Mouse (Mus musculus) gastrocnemius, adult 8-10 months (tissue): ENCODE measurements around the gene Gm11627. TPM values are rescaled to one million over a fixed set of nuclear protein-coding genes. Genes with fewer than 3 reads are reported as not detected.
A peak's percentile ranks its signal among the peaks of the same experiment; 100 is the strongest.
"Not testable (repeated sequence)": the region's sequence is repeated elsewhere in the genome, so short reads cannot be mapped to it uniquely, and the experiment has no call there.

Source experiments
- DNase-seq, 2 experiments: peaks; one replicate each; pipeline ENCODE4 v3.0.0; 2022; ENCODE audit warnings: low spot score in 2 of 2
- total RNA-seq, 4 experiments: library from RNA; stranded (reverse); gene quantifications; 2 replicates each; pipeline ENCODE4 v1.2.4; 2022

Gm11627 gene
- total RNA-seq, 4 experiments from 2014 or later: 0.80 TPM; not detected in 3

GRCm38 (mm10) chr11:102565741-102566140, 13.5 kb downstream of the Gm11627 start:
- DNase-seq: no peak

DNA sequence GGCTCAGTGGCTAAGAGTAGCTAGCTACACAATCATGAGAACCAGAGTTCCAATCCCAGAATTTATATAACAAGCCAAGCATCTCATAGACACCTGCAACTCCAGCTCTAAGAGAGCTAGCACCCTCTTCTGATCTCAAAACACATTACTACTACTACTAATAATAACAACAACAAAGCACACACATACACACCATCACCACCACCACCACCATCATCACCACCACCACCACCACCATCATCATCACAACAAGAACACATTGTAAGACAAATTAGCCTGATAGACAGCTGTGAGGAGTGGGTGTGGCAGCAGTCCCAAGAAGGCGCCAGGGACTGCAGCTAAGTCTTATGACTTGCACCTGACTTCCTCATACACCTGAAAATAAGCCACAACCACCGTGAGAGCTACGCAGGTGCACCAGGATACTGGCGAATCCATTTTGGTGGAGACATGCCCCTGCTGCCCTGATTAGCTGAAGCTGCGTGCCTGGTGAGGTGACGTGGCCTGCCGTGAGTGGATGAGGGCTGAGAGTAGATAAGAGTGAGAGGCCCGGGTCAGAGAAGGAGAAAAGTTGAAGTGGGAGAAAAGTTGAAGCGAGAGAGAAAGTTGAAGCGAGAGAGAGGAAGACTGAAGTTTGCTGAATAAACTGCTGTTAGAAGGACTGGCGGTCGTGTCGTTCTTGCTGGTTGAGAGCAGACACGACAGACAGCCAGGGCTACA, 14.1 kb downstream of the Gm11627 start:
- DNase-seq: not testable (repeated sequence)

DNA sequence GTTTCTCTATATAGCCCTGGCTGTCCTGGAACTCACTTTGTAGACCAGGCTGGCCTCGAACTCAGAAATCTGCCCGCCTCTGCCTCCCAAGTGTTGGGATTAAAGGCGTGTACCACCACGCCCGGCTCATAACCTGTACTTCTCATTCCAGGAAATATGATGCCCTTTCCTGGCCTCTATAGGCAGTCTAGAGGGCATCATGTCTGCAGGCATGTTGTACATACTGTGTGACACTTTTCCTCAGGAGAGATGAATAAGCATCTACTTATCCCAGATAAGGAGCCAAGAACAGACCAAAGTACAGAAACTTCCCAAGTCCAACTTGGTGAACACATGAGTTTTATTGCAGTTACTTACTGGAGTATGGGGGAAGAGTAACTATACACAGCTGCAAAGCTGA, 20.6 kb downstream of the Gm11627 start:
- DNase-seq: no peak

GRCm38 (mm10) chr11:102557386-102557785, 21.9 kb downstream of the Gm11627 start:
- no peak for DNase-seq

GRCm38 (mm10) chr11:102556716-102557074, 22.6 kb downstream of the Gm11627 start:
- no peak for DNase-seq

DNA sequence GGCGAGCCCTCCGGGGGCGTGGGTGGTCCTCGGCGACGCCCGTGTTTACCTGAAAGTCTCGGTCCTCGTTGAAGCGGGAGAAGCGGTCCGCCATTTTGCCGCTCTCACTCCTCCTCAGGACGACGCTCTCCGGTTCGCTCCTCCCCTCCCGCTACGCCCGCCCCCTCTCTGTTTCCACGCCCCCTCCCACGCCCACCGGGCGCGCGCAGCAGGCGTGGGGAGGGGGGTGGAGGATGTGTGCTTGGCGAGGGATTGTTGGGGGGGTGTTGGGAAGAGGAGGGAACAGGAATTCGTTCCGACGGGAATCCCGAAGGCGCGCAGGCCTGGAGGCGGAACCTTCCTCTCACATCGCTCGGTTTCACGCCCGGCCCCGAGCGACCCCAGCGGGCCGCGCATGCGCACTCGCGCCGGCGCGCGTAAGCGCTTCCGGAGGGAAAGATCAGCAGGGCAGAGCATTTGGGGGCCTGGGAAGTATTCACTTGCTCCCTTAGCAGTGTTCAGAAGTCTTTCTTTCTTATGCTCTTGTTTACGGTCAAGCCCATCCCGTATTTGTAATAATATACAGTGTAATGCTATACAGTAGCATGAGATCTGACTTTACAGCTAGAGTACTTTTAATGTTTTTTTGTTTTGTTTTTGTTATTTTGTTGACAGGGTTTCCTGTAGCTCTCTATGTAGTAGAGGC, 23.1 kb downstream of the Gm11627 start, which contains the start of gene Gpatch8:
Gene Gpatch8 (minus strand): TSS at position 362 of the 685 bp plus-strand sequence.
- DNase-seq: peak; percentile 94 to 95

DNA sequence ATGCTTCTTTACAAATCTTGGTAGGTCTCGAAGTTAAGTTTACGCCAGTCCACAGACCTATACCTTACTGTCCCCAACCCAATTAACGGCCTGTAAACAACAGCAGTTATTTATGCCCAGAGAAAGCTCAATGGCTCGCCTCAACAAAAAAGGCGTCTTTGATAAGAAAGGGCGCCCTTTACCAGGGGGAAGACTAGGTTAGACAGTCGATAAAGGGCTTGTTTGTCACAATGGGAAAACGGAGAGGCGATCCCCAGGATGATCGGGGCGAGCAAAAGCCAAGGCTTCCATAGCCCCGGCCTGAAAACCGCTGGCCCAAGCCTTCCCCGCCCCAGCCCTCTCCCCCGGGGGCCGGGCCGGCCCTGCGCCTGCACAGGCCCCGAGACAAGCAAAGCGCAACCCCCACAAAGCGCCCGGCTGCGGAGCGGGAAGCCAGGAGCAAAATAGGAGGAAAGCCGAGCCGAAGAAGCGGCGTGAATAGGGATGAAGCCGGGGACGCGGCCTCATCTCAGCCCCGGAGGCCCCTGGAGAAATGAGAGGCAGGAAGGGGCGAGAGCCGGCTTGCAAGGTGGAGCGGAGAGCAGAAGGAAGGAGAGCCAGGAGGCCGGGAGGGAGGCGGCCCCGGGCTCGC, 23.7 kb downstream of the Gm11627 start:
- DNase-seq: no peak

DNA sequence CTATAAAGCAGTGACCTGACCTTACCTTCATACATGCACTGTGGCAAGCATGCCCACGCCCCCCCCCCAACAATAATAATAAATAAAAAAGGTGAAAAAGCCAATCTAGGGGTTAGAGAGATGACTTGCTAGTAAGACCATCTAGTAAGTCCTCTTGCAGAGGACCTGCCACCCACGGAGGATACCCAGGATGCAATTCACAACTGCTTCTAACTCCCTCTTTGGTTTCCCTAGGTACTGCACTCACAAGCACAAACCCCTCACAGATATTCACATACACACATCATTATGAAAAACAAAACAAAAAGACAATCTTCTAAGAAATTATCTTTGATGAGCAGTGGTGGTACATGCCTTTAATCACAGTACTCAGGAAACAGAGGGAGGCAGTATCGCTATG, 27.2 kb downstream of the Gm11627 start:
- no peak for DNase-seq

DNA sequence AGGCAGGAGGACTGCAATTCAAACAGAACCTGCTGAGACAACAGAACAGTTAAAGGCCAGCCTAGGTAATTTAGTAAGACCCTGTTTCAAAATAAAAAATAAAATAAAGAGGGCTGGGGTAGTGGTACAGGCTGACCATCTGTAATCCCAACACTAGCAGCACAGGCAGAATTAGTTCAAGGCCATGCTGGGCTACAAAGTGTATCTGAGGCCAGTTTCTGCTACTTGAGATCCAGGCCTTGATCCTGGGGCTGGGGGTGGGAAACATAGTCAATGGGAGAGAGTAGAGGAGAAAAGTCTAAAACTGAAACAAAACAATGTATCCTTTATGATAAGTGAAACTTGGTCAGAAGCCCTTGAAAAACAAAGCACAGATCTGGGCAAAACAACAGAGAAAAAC, 28.1 kb downstream of the Gm11627 start:
- no peak for DNase-seq

GRCm38 (mm10) chr11:102541471-102541870, 37.8 kb downstream of the Gm11627 start:
- no peak for DNase-seq

GRCm38 (mm10) chr11:102540286-102540685, 39.0 kb downstream of the Gm11627 start:
- not testable (repeated sequence) for DNase-seq

DNA sequence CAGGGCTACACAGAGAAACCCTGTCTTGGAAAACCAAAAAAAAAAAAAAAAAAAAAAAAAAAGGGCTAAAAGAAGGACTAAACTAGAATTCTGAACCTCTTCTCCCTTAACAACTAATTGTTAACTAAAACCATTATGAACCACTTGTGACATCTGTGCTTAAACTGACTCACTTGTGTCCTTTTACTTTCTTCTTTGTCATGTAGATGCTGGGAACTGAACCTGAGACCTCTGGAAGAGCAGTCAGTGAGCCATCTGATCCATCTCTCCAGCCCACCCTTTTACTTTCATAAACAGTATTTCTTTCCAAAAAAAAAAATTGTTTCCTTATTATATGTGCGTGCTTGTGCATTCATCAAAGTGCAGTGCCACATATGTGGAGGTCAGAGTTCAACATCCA, 39.6 kb downstream of the Gm11627 start:
- no peak for DNase-seq

- no peak for DNase-seq
Observed at GRCm38 (mm10) chr11:102536210-102536609, 43.1 kb downstream of the Gm11627 start.

- DNase-seq: no peak
Observed at GRCm38 (mm10) chr11:102534078-102534477, 45.2 kb downstream of the Gm11627 start.

DNA sequence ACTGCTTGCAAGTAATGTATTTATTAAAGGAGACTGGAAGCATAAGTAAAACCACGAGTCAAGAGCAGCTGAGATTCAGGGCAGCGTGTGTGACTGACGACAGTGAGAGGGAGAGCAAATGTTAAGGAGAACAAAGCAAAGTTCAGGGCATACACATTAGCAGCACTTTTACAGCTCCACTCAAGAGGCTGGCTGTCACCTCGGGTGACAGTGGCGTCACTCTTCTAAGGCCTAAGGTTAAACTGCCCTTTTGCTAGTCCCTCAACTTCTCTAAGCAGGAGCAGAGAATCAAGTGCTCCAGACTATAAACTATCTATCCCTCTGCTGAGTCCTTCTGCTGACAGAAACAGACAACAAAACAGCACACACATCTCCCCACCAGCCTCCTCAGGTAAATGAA, 47.8 kb downstream of the Gm11627 start:
- DNase-seq: no peak

Other genes with a start within 250 kb of the Gm11627 start
- 1 to 10 TPM in 1 of 4 experiments, not detected in 3; 1.0 TPM for gene Slc4a1, start 213.3 kb downstream of the Gm11627 start, total RNA-seq
- gene Rundc3a, start 186.1 kb downstream of the Gm11627 start, total RNA-seq: under 1 TPM in 1 of 4 experiments, not detected in 3; 0.21 TPM
- gene Slc25a39, start 171.5 kb downstream of the Gm11627 start, total RNA-seq: 10 to 100 TPM; 61.2 to 72.2 (median 66.7) TPM
- 10 to 100 TPM; 12.2 to 21.8 (median 17.0) TPM for gene Grn, start 149.1 kb downstream of the Gm11627 start, total RNA-seq
- gene Fam171a2, start 131.8 kb downstream of the Gm11627 start, total RNA-seq: 1 to 10 TPM in 3 of 4 experiments, under 1 TPM in 1; 0.97 to 1.5 (median 1.2) TPM
- gene Itga2b, start 109.3 kb downstream of the Gm11627 start, total RNA-seq: 1 to 10 TPM in 1 of 4 experiments, under 1 TPM in 2, not detected in 1; 0.63 to 2.0 (median 0.72) TPM
- gene Gpatch8, start 23.1 kb downstream of the Gm11627 start, total RNA-seq: 10 to 100 TPM; 17.7 to 24.0 (median 22.8) TPM
- 1 to 10 TPM in 3 of 4 experiments, under 1 TPM in 1; 0.75 to 1.3 (median 1.1) TPM for gene Fzd2, start 24.9 kb upstream of the Gm11627 start, total RNA-seq
- not detected for gene Meioc, start 84.3 kb upstream of the Gm11627 start, total RNA-seq
- gene Ccdc43, start 118.3 kb upstream of the Gm11627 start, total RNA-seq: 10 to 100 TPM; 73.6 to 84.9 (median 79.9) TPM
- gene Adam11, start 182.0 kb upstream of the Gm11627 start, total RNA-seq: under 1 TPM; 0.19 to 0.34 (median 0.23) TPM
- 1 to 10 TPM; 3.0 to 4.7 (median 3.4) TPM for gene Gjc1, start 240.2 kb upstream of the Gm11627 start, total RNA-seq